In the genomic region with DNA sequence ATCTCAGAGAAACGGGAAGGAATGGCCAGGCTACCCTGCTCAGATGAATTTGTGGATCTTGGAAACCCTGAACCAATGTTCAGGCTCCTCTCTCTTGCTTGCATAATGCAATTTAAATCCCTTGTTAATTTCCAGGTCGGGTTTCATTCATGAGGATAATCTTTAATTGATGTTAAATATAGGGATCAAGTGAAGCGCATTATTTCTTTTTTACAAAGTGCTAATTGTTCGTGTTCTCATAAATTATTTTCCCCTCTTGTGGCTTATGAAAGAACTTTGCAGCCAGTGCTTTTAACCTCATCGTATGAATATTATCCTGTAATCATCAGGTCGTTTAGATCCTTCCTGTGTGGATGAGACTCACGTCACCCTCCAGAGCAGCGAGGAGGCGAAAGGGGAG, we compare ENCODE assay signal across 19 mouse cellular contexts. TPM values are rescaled to one million over a fixed set of nuclear protein-coding genes. Genes with fewer than 3 reads are reported as not detected.
DNase-seq lines count a peak whose midpoint lies in the region; ATAC-seq lines count a peak whose summit lies in the region.
"Had no signal": no experiment of that assay in that cellular context is flagged by ENCODE, and none has a peak within 500 bp of the region (broad histone marks: within the 10 kb centered on the region; RNA-seq: fewer than 3 reads in every experiment).

No protein-coding gene starts in this region.

- no peak overlapping the region for H3K4me3 ChIP-seq in forebrain, embryonic 14.5 days (ENCODE audit: low read depth, low read length)
- no peak overlapping the region for H3K4me3 ChIP-seq in forebrain, embryonic 16.5 days (replicated peaks; ENCODE audit: low read length)
- H3K4me3 ChIP-seq in midbrain, embryonic 14.5 days (replicated peaks; ENCODE audit: low read depth, low read length): no peak overlapping the region
- H3K4me3 ChIP-seq in midbrain, embryonic 15.5 days: no peak overlapping the region
- H3K4me3 ChIP-seq: embryonic facial prominence, embryonic 13.5 days; forebrain, embryonic 12.5 days; forebrain, embryonic 15.5 days had no signal

- no peak; the same call in 1 of the 2 replicates for ATAC-seq in forebrain, embryonic 14.5 days
- no peak; the same call in 1 of the 2 replicates for ATAC-seq in forebrain, embryonic 16.5 days
- no peak for ATAC-seq in midbrain, embryonic 14.5 days (ENCODE audit: low FRiP score, low TSS enrichment)
- ATAC-seq in midbrain, embryonic 15.5 days (replicated peaks): no peak
- ATAC-seq in granulocyte monocyte progenitor cell, adult 5-6 weeks (replicated peaks; ENCODE audit: poor library complexity, severe bottlenecking): no peak
- ATAC-seq: forebrain, embryonic 15.5 days had no signal

- H3K4me1 ChIP-seq in forebrain, embryonic 14.5 days (ENCODE audit: control insufficient read depth, insufficient read depth, low read length): no peaks in the 10 kb centered on the region; the same call in 1 of the 2 replicates
- peaks cover 8% of the 10 kb centered on the region for H3K4me1 ChIP-seq in forebrain, embryonic 16.5 days (replicated peaks; ENCODE audit: control insufficient read depth, insufficient read depth, low read length)
- no peaks in the 10 kb centered on the region for H3K4me1 ChIP-seq in midbrain, embryonic 14.5 days (ENCODE audit: control insufficient read depth, insufficient read depth, low read length)
- no peaks in the 10 kb centered on the region; the same call in 1 of the 2 replicates for H3K4me1 ChIP-seq in midbrain, embryonic 15.5 days

- 9% methylated on average over 9 of the region's 9 CpGs for WGBS in forebrain, embryonic 14.5 days
- WGBS in forebrain, embryonic 16.5 days: 15% methylated on average over 9 of the region's 9 CpGs
- 59% methylated on average over 9 of the region's 9 CpGs for WGBS in midbrain, embryonic 14.5 days
- 60% methylated on average over 9 of the region's 9 CpGs for WGBS in midbrain, embryonic 15.5 days

- H3K9ac ChIP-seq in forebrain, embryonic 14.5 days (ENCODE audit: low read length): no peak overlapping the region
- no peak overlapping the region for H3K9ac ChIP-seq in forebrain, embryonic 16.5 days (replicated peaks; ENCODE audit: low read depth, low read length)
- no peak overlapping the region for H3K9ac ChIP-seq in midbrain, embryonic 14.5 days (replicated peaks; ENCODE audit: low read length)
- no peak overlapping the region for H3K9ac ChIP-seq in midbrain, embryonic 15.5 days
- H3K9ac ChIP-seq: embryonic facial prominence, embryonic 13.5 days; forebrain, embryonic 12.5 days; forebrain, embryonic 15.5 days had no signal

- DNase-seq in forebrain, embryonic 14.5 days (ENCODE audit: low spot score): peak; percentile 56
- DNase-seq in midbrain, embryonic 14.5 days: peak; percentile 25
- DNase-seq: adrenal gland, adult 2 months; adrenal gland, postnatal 10 days; adrenal gland, postnatal 25 days; cerebellum, adult 11-12 months; cerebellum, adult 2 months; cerebellum, adult 9-10 months; cerebellum, postnatal 10 days; cerebellum, postnatal 25 days had no signal

- no peaks in the 10 kb centered on the region for H3K9me3 ChIP-seq in forebrain, embryonic 14.5 days (replicated peaks; ENCODE audit: control insufficient read depth, low read length)
- no peaks in the 10 kb centered on the region for H3K9me3 ChIP-seq in forebrain, embryonic 16.5 days (ENCODE audit: control insufficient read depth, low read length)
- no peaks in the 10 kb centered on the region for H3K9me3 ChIP-seq in midbrain, embryonic 14.5 days (ENCODE audit: control insufficient read depth, low read length)
- no peaks in the 10 kb centered on the region for H3K9me3 ChIP-seq in midbrain, embryonic 15.5 days
- H3K9me3 ChIP-seq: embryonic facial prominence, embryonic 13.5 days; forebrain, embryonic 12.5 days; forebrain, embryonic 15.5 days had no signal

- no peak overlapping the region for H3K4me2 ChIP-seq in forebrain, embryonic 14.5 days (ENCODE audit: low read length)
- no peak overlapping the region for H3K4me2 ChIP-seq in forebrain, embryonic 16.5 days (ENCODE audit: low read length)
- H3K4me2 ChIP-seq in midbrain, embryonic 14.5 days (ENCODE audit: low read length): no peak overlapping the region
- H3K4me2 ChIP-seq in midbrain, embryonic 15.5 days: no peak overlapping the region
- H3K4me2 ChIP-seq: embryonic facial prominence, embryonic 13.5 days; forebrain, embryonic 12.5 days; forebrain, embryonic 15.5 days had no signal

- 0 out of 2 replicates have a peak, but pooled peaks cover 3% of the 10 kb centered on the region for H3K27me3 ChIP-seq in forebrain, embryonic 14.5 days (replicated peaks; ENCODE audit: control insufficient read depth, insufficient read depth, low read length)
- no peaks in the 10 kb centered on the region; the same call in 1 of the 2 replicates for H3K27me3 ChIP-seq in forebrain, embryonic 16.5 days (replicated peaks; ENCODE audit: control insufficient read depth, insufficient read depth, low read length)
- H3K27me3 ChIP-seq in midbrain, embryonic 14.5 days (ENCODE audit: control insufficient read depth, insufficient read depth, low read length): peaks cover 7% of the 10 kb centered on the region; the same call in 1 of the 2 replicates
- 0 out of 2 replicates have a peak, but pooled peaks cover 4% of the 10 kb centered on the region for H3K27me3 ChIP-seq in midbrain, embryonic 15.5 days (replicated peaks)

- H3K36me3 ChIP-seq in forebrain, embryonic 14.5 days (ENCODE audit: control insufficient read depth, insufficient read depth, low read length): no peaks in the 10 kb centered on the region
- no peaks in the 10 kb centered on the region for H3K36me3 ChIP-seq in forebrain, embryonic 16.5 days (ENCODE audit: control insufficient read depth, insufficient read depth)
- no peaks in the 10 kb centered on the region for H3K36me3 ChIP-seq in midbrain, embryonic 14.5 days (ENCODE audit: control insufficient read depth, insufficient read depth, low read length)
- H3K36me3 ChIP-seq in midbrain, embryonic 15.5 days (replicated peaks): no peaks in the 10 kb centered on the region
- H3K36me3 ChIP-seq: embryonic facial prominence, embryonic 13.5 days; forebrain, embryonic 12.5 days; forebrain, embryonic 15.5 days had no signal

- H3K27ac ChIP-seq in forebrain, embryonic 14.5 days (ENCODE audit: low read depth, low read length): no peak overlapping the region
- no peak overlapping the region for H3K27ac ChIP-seq in forebrain, embryonic 16.5 days (ENCODE audit: low read length)
- H3K27ac ChIP-seq in midbrain, embryonic 14.5 days (replicated peaks; ENCODE audit: low read depth, low read length): no peak overlapping the region
- no peak overlapping the region for H3K27ac ChIP-seq in midbrain, embryonic 15.5 days
- H3K27ac ChIP-seq: embryonic facial prominence, embryonic 13.5 days; forebrain, embryonic 12.5 days; forebrain, embryonic 15.5 days had no signal

RNA-seq across cellular contexts. Expression of gene 4930535I16Rik, which starts 44.9 kb away (rescaled TPM):
- not detected in 2 replicates for polyA plus RNA-seq in forebrain, embryonic 14.5 days (2014; fragmentation: Nextera tagmentation; extraction: Ambion mirVana)
- not detected in 2 replicates for polyA plus RNA-seq in forebrain, embryonic 16.5 days (2015; fragmentation: Nextera tagmentation; extraction: Ambion mirVana)
- polyA plus RNA-seq in midbrain, embryonic 14.5 days (2014; fragmentation: Nextera tagmentation; extraction: Ambion mirVana): not detected in 2 replicates
- polyA plus RNA-seq in midbrain, embryonic 15.5 days (2015; fragmentation: Nextera tagmentation; extraction: Ambion mirVana): not detected in 2 replicates
- not detected in 2 replicates for total RNA-seq in granulocyte monocyte progenitor cell, adult 5-6 weeks (2014; fragmentation: Nextera tagmentation)
- not detected in 2 replicates for total RNA-seq in granulocyte monocyte progenitor cell, adult 5-6 weeks (2017)
- total RNA-seq: adrenal gland, adult 2 months; adrenal gland, postnatal 10 days; adrenal gland, postnatal 25 days; adrenal gland, postnatal 4 days had no signal
- polyA plus RNA-seq: cerebellum, adult 2 months; cortical plate, adult 2 months; embryonic facial prominence, embryonic 11.5 days; embryonic facial prominence, embryonic 13.5 days; forebrain, embryonic 12.5 days; forebrain, embryonic 15.5 days had no signal

RNA-seq across cellular contexts. Expression of gene Rragc, which starts 45.5 kb away (rescaled TPM):
- polyA plus RNA-seq in forebrain, embryonic 14.5 days (2014; fragmentation: Nextera tagmentation; extraction: Ambion mirVana): 42.5 and 47.9 TPM in 2 replicates
- polyA plus RNA-seq in forebrain, embryonic 16.5 days (2015; fragmentation: Nextera tagmentation; extraction: Ambion mirVana): 44.7 and 54.8 TPM in 2 replicates
- 47.3 and 53.6 TPM in 2 replicates for polyA plus RNA-seq in midbrain, embryonic 14.5 days (2014; fragmentation: Nextera tagmentation; extraction: Ambion mirVana)
- 46.8 and 47.9 TPM in 2 replicates for polyA plus RNA-seq in midbrain, embryonic 15.5 days (2015; fragmentation: Nextera tagmentation; extraction: Ambion mirVana)
- 27.2 and 40.0 TPM in 2 replicates for total RNA-seq in granulocyte monocyte progenitor cell, adult 5-6 weeks (2014; fragmentation: Nextera tagmentation)
- total RNA-seq in granulocyte monocyte progenitor cell, adult 5-6 weeks (2017): 35.5 and 48.8 TPM in 2 replicates

RNA-seq across cellular contexts. Expression of gene Mycbp, which starts 58.1 kb away (rescaled TPM):
- 33.6 and 42.8 TPM in 2 replicates for polyA plus RNA-seq in forebrain, embryonic 14.5 days (2014; fragmentation: Nextera tagmentation; extraction: Ambion mirVana)
- 34.1 and 38.8 TPM in 2 replicates for polyA plus RNA-seq in forebrain, embryonic 16.5 days (2015; fragmentation: Nextera tagmentation; extraction: Ambion mirVana)
- 39.1 and 46.7 TPM in 2 replicates for polyA plus RNA-seq in midbrain, embryonic 14.5 days (2014; fragmentation: Nextera tagmentation; extraction: Ambion mirVana)
- polyA plus RNA-seq in midbrain, embryonic 15.5 days (2015; fragmentation: Nextera tagmentation; extraction: Ambion mirVana): 32.8 and 33.7 TPM in 2 replicates
- 35.4 and 35.7 TPM in 2 replicates for total RNA-seq in granulocyte monocyte progenitor cell, adult 5-6 weeks (2014; fragmentation: Nextera tagmentation)
- 30.1 and 33.2 TPM in 2 replicates for total RNA-seq in granulocyte monocyte progenitor cell, adult 5-6 weeks (2017)
